Mouse (Mus musculus): Measurements from ENCODE around the gene Dusp15. TPM values are rescaled to one million over a fixed set of nuclear protein-coding genes. Genes with fewer than 3 reads are reported as not detected.

Gene Dusp15
- polyA plus RNA-seq, 1 experiment from 2014 or later, result 0.07 TPM

DNA sequence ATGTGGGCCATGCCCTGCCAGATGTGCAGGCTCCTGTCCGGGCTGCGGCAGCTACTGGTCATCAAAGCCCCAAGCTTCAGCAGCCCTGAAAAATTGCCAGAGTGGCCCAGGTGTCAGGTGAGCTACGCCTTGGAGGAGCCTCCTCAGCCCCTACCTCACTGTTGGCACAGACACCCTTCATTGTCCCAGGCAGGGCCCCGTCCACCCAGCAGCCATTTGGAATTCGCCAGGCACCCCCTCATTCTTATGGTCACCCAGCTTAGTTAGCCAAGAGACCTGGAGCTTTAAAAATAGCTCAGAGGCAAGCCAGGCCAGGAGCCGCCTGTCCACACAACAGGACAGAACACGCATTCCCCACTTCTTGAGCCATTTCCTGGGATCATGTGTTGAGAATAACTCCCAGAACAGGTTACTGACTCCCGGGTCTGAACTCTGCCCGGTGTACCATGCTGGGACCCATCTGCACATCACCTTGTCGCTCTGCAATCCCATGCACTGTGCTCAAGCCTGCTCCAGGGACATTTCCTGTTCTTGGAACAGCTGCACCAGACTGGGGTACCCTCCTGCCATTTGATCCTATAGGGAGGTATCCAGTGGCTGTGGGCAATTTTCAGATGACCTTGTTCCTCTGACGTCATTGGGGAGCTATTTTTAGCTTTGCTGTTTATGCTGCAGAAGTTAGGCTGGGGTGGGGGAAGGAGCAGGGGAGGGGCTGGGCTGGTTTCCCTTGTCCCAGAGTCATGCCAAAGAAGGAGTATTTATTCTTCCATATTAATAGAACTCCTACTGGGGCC is 46.3 kb downstream of the Dusp15 start:
- peak overlapping the region; percentile 55 for H3K27ac ChIP-seq (ENCODE audit: low read depth, low read length)
- H3K4me1 ChIP-seq (ENCODE audit: control insufficient read depth, insufficient read depth, low read length), result peaks cover 31% of the 10 kb centered on the region
- no peak overlapping the region for H3K4me3 ChIP-seq (ENCODE audit: low read depth, low read length)
- H3K9ac ChIP-seq (ENCODE audit: low read depth, low read length), result no peak overlapping the region
- H3K9me3 ChIP-seq (replicated peaks; ENCODE audit: control insufficient read depth, low read length), result no peaks in the 10 kb centered on the region
- 34% methylated on average over 11 of the region's 11 CpGs for WGBS (ENCODE audit: insufficient replicate concordance)
- H3K27me3 ChIP-seq (ENCODE audit: control insufficient read depth, insufficient read depth, low read length), result peaks cover 8% of the 10 kb centered on the region
- H3K4me2 ChIP-seq, result peak overlapping the region; percentile 12
- no peaks in the 10 kb centered on the region for H3K36me3 ChIP-seq (ENCODE audit: control insufficient read depth, insufficient read depth, low read length)
- peak; percentile 50; the same call in 1 of the 2 replicates for ATAC-seq (replicated peaks; ENCODE audit: insufficient number of reproducible peaks, low FRiP score, low TSS enrichment)

DNA sequence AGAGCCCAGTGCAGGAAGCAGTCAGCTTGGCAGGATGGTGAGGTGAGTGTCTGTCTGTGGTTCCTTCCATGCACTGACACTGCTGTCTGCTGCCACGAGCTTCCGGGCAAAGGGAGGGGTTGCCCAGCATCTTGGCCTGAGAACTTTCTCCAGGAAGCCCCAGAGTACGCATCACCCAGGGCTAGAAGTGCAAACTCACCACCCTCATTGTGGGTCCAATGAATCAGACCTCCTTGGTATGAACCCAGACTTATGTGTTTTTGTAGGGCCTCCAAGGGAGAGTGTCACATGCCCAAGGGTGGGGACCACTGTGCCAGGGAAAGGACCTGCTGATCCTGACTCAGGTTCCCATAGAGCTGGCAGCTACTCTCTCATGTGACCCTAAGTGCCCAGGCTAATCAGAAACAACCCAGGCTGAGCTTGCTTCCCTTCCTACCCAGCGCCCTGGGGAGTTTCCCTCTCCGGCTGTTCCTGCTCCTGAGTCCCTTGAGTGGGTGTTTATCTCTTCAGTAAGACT is 47.3 kb downstream of the Dusp15 start:
- Histone ChIP-seq H3K9ac (ENCODE audit: low read depth, low read length) (no peak overlapping the region), H3K9me3 (replicated peaks; ENCODE audit: control insufficient read depth, low read length) (no peaks in the 10 kb centered on the region), H3K4me2 (no peak overlapping the region), H3K36me3 (ENCODE audit: control insufficient read depth, insufficient read depth, low read length) (no peaks in the 10 kb centered on the region), H3K27ac (ENCODE audit: low read depth, low read length) (no peak overlapping the region), H3K4me1 (ENCODE audit: control insufficient read depth, insufficient read depth, low read length) (peaks cover 31% of the 10 kb centered on the region), H3K4me3 (ENCODE audit: low read depth, low read length) (no peak overlapping the region), H3K27me3 (ENCODE audit: control insufficient read depth, insufficient read depth, low read length) (no peaks in the 10 kb centered on the region)
- ATAC-seq (replicated peaks; ENCODE audit: insufficient number of reproducible peaks, low FRiP score, low TSS enrichment), result no peak
- 56% methylated on average over 5 of the region's 5 CpGs for WGBS (ENCODE audit: insufficient replicate concordance)

DNA sequence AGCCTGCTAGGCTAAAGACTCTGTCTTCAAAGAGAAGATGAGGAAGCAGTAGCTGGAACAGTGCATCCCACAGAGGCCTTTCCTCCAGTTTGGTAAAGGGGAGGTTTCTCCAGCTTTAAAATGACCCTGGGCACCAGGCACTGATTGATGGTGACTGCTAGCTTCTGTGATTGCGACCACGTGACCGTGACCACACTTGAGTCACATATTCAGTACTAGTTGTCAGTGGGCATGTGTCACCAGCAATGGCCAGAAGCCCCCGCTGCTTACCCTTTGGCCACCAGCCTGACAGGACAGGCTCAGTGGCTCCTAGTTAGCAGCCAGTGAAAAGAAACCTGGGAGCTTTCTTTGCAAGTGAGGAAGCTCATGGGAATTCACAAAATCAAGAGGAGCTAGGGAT is 47.9 kb downstream of the Dusp15 start:
- H3K9ac ChIP-seq (ENCODE audit: low read depth, low read length), result no peak overlapping the region
- no peak overlapping the region for H3K4me2 ChIP-seq
- H3K4me3 ChIP-seq (ENCODE audit: low read depth, low read length), result no peak overlapping the region
- no peak overlapping the region for H3K27ac ChIP-seq (ENCODE audit: low read depth, low read length)
- ATAC-seq (replicated peaks; ENCODE audit: insufficient number of reproducible peaks, low FRiP score, low TSS enrichment), result no peak
- no peaks in the 10 kb centered on the region for H3K9me3 ChIP-seq (replicated peaks; ENCODE audit: control insufficient read depth, low read length)
- H3K27me3 ChIP-seq (ENCODE audit: control insufficient read depth, insufficient read depth, low read length), result no peaks in the 10 kb centered on the region
- H3K4me1 ChIP-seq (ENCODE audit: control insufficient read depth, insufficient read depth, low read length), result peaks cover 31% of the 10 kb centered on the region
- no peaks in the 10 kb centered on the region for H3K36me3 ChIP-seq (ENCODE audit: control insufficient read depth, insufficient read depth, low read length)
- 68% methylated on average over 4 of the region's 4 CpGs for WGBS (ENCODE audit: insufficient replicate concordance)

DNA sequence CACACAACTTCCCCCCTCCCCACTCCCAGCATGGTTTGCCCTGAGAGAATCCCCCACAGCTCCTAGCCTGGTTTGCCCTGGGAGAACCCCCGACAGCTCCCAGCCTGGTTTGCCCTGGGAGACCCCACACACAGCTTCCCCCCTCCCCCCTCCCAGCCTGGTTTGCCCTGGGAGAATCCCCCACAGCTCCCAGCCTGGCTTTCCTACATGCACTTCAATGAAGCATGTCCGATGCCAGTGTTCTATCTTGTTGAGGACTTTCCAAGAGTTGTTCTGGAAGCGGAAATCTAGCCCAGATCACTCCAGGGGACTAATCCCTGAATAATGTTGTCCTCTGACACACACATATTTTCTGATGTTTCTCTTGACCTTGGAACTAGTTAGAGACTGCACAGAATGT is 48.8 kb downstream of the Dusp15 start:
- Histone ChIP-seq H3K4me2 (no peak overlapping the region), H3K27ac (ENCODE audit: low read depth, low read length) (no peak overlapping the region), H3K9ac (ENCODE audit: low read depth, low read length) (no peak overlapping the region), H3K9me3 (replicated peaks; ENCODE audit: control insufficient read depth, low read length) (no peaks in the 10 kb centered on the region), H3K36me3 (ENCODE audit: control insufficient read depth, insufficient read depth, low read length) (no peaks in the 10 kb centered on the region), H3K4me1 (ENCODE audit: control insufficient read depth, insufficient read depth, low read length) (peaks cover 31% of the 10 kb centered on the region), H3K4me3 (ENCODE audit: low read depth, low read length) (no peak overlapping the region), H3K27me3 (ENCODE audit: control insufficient read depth, insufficient read depth, low read length) (no peaks in the 10 kb centered on the region)
- WGBS (ENCODE audit: insufficient replicate concordance), result 60% methylated on average over 3 of the region's 3 CpGs
- no peak for ATAC-seq (replicated peaks; ENCODE audit: insufficient number of reproducible peaks, low FRiP score, low TSS enrichment)

DNA sequence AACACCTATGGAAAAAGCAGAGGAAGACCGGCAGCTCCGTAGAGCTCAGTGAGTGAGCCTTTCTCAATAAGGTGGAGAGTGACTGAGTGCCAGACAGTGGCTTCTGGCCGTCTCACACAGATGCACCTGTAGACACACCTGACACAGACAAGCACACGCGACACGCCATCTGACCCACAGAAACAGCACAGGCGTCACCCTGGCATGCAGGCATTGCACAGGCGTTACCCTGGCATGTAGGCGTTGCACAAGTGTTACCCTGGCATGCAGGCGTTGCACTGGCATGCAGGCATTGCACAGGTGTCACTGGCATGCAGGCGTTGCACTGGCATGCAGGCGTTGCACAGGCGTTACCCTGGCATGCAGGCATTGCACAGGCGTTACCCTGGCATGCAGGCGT is 50.2 kb downstream of the Dusp15 start:
- Histone ChIP-seq H3K4me3 (ENCODE audit: low read depth, low read length) (no peak overlapping the region), H3K9me3 (replicated peaks; ENCODE audit: control insufficient read depth, low read length) (no peaks in the 10 kb centered on the region), H3K27me3 (ENCODE audit: control insufficient read depth, insufficient read depth, low read length) (no peaks in the 10 kb centered on the region), H3K4me2 (no peak overlapping the region), H3K9ac (ENCODE audit: low read depth, low read length) (no peak overlapping the region), H3K36me3 (ENCODE audit: control insufficient read depth, insufficient read depth, low read length) (no peaks in the 10 kb centered on the region), H3K27ac (ENCODE audit: low read depth, low read length) (no peak overlapping the region), H3K4me1 (ENCODE audit: control insufficient read depth, insufficient read depth, low read length) (peaks cover 18% of the 10 kb centered on the region)
- WGBS (ENCODE audit: insufficient replicate concordance), result 91% methylated on average over 15 of the region's 15 CpGs
- ATAC-seq (replicated peaks; ENCODE audit: insufficient number of reproducible peaks, low FRiP score, low TSS enrichment), result no peak

DNA sequence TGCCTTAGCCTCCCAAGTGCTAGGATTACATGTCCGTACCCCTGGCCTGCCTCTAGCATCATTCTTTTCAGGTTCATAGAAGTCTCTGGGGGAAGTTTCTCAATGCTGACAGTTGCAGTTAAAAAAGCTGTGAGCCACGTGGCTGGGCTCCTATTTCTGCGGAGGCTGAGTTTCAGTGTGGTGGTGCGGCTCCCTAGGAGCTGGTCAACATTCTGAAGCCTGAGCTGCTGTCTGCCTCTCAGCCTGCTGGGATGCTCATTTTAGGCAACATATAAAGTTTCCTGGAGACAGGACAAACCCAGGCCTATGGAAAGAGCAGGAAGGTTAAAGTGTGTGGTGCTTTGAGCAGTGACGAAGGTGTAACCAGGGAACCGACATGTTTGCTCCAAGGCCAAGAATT is 52.5 kb downstream of the Dusp15 start:
- no peaks in the 10 kb centered on the region for H3K9me3 ChIP-seq (replicated peaks; ENCODE audit: control insufficient read depth, low read length)
- no peak overlapping the region for H3K4me3 ChIP-seq (ENCODE audit: low read depth, low read length)
- no peak overlapping the region for H3K27ac ChIP-seq (ENCODE audit: low read depth, low read length)
- peaks cover under 1% of the 10 kb centered on the region; the same call in 1 of the 2 replicates for H3K4me1 ChIP-seq (ENCODE audit: control insufficient read depth, insufficient read depth, low read length)
- peaks cover 14% of the 10 kb centered on the region for H3K36me3 ChIP-seq (ENCODE audit: control insufficient read depth, insufficient read depth, low read length)
- no peak overlapping the region for H3K9ac ChIP-seq (ENCODE audit: low read depth, low read length)
- 80% methylated on average over 6 of the region's 6 CpGs for WGBS (ENCODE audit: insufficient replicate concordance)
- no peak overlapping the region for H3K4me2 ChIP-seq
- ATAC-seq (replicated peaks; ENCODE audit: insufficient number of reproducible peaks, low FRiP score, low TSS enrichment), result no peak
- H3K27me3 ChIP-seq (ENCODE audit: control insufficient read depth, insufficient read depth, low read length), result no peaks in the 10 kb centered on the region

DNA sequence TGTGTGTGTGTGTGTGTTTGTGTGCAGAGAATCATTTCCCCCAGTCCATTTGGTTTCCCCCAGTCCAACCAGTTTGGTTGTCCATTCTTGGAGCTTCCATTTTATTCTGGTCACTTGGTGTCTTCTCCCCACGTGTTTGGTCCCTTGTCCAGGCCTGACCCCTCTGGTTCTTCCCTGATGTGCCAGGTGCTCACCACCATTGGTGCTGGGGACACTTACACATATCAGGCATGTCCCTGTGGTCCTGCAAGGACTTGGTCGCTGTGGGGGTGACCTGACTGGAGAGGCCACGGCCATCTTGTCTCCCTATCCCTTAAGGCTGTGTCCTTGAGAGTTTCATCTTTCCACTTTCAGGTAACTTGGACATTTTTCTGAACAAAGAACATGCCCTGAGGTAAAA is 54.6 kb downstream of the Dusp15 start:
- Histone ChIP-seq H3K4me1 (ENCODE audit: control insufficient read depth, insufficient read depth, low read length) (no peaks in the 10 kb centered on the region), H3K9ac (ENCODE audit: low read depth, low read length) (no peak overlapping the region), H3K4me3 (ENCODE audit: low read depth, low read length) (no peak overlapping the region), H3K9me3 (replicated peaks; ENCODE audit: control insufficient read depth, low read length) (no peaks in the 10 kb centered on the region), H3K27ac (ENCODE audit: low read depth, low read length) (no peak overlapping the region), H3K36me3 (ENCODE audit: control insufficient read depth, insufficient read depth, low read length) (peaks cover 34% of the 10 kb centered on the region), H3K27me3 (ENCODE audit: control insufficient read depth, insufficient read depth, low read length) (no peaks in the 10 kb centered on the region), H3K4me2 (no peak overlapping the region)
- ATAC-seq (replicated peaks; ENCODE audit: insufficient number of reproducible peaks, low FRiP score, low TSS enrichment), result no peak
- WGBS (ENCODE audit: insufficient replicate concordance), result 93% methylated on average over 3 of the region's 3 CpGs

DNA sequence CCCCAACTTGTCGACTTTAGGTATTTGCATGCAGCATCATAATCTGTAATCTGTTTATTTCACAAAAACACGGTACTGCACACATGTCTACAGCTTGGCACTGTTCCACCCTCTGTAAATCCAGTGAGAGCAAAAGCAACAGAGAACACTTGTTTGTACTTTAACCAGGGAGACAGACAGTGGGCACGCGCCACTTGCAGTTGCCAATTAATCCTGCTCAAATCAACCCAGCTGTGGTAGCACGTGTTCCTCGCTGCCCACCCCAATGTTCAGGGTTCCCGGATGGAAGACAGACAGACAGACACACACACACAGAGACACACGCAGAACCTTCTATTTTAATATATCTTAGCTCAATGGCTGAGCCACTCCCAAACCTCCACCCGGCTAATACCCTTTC is 55.7 kb downstream of the Dusp15 start:
- Histone ChIP-seq H3K27ac (ENCODE audit: low read depth, low read length) (no peak overlapping the region), H3K9me3 (replicated peaks; ENCODE audit: control insufficient read depth, low read length) (no peaks in the 10 kb centered on the region), H3K4me1 (ENCODE audit: control insufficient read depth, insufficient read depth, low read length) (no peaks in the 10 kb centered on the region), H3K27me3 (ENCODE audit: control insufficient read depth, insufficient read depth, low read length) (no peaks in the 10 kb centered on the region), H3K9ac (ENCODE audit: low read depth, low read length) (no peak overlapping the region), H3K4me3 (ENCODE audit: low read depth, low read length) (no peak overlapping the region), H3K4me2 (no peak overlapping the region), H3K36me3 (ENCODE audit: control insufficient read depth, insufficient read depth, low read length) (peaks cover 42% of the 10 kb centered on the region)
- WGBS (ENCODE audit: insufficient replicate concordance), result 92% methylated on average over 9 of the region's 9 CpGs
- no peak for ATAC-seq (replicated peaks; ENCODE audit: insufficient number of reproducible peaks, low FRiP score, low TSS enrichment)

All from heart, embryonic 11.5 days (tissue).